Mouse (Mus musculus): ENCODE measurements around the gene Kank1. TPM values are rescaled to one million over a fixed set of nuclear protein-coding genes. Genes with fewer than 3 reads are reported as not detected.

Kank1 gene
- total RNA-seq, 2 experiments from 2014 or later = 35.2 to 38.2 TPM

DNA sequence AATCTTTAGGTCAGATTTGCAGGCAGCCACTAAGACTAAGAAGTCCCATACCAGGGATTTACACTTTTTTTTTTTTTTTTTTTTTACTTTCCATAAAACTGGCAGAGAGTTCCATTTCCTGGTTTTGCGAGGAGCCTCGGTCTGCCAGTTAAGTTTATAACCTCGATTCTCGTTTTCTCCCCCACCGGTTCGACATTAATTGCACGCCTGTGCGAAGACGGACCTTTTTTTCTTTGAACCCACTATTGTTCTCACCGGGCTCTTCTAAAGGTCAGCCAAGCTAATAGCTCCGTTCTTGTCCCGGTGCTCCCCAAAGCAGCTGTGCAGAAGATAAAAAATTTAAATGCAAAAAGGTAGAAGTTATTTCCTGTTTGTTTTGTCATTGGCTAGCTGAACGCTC, 12.5 kb downstream of the Kank1 start:
- intact Hi-C loops (cut with DNase I) = no loop called here
- no peak for DNase-seq

DNA sequence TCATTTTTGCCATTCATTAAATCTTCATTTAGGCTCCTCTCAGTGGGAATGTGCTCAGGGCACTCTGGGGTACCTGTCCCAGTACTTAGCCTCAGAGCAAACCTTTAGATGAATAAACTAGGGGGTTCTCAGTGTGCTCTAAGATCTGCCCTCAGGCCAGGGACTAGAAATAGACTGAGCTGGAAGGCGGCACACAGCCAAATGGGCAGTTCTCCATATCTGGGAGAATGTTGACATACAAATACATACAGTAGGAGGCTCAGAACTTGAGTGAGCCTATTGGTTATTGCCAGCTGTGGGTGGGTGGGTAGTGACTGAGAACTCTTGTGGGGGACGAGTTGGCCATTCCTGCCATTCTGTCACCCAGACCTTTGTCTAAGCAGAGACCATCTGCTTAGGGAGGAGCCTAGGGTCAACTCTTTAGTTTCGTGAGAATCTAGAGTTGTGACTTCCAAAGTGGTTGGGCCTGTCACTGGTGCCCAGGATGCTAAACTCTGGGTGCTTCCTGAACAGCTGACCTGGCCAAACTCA, 14.9 kb downstream of the Kank1 start:
- intact Hi-C loops (cut with DNase I) = no loop called here
- DNase-seq = peak; percentile 21 to 44

DNA sequence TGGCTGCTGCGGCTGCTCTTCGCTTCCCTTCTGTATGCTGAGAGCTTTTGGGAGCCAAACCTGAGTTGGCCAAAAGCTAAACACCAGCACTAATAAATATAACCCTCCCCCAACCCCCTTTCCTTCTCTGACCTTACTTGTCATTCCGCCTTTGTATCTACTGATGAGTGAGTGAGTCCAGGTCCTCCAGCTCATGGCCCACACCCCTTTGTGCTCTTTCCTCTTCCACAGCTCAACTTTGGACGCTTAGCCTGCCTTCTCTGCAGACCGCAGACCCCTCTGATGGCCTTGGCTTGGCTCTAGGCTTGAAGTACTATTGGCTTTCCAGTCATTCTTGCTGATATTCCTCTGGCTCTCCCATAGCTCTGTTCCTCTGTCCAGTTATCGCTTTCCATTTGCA, 16.4 kb downstream of the Kank1 start:
- intact Hi-C loops (cut with DNase I) = no loop called here
- DNase-seq = peak in 1 of 2 experiments; percentile 7

DNA sequence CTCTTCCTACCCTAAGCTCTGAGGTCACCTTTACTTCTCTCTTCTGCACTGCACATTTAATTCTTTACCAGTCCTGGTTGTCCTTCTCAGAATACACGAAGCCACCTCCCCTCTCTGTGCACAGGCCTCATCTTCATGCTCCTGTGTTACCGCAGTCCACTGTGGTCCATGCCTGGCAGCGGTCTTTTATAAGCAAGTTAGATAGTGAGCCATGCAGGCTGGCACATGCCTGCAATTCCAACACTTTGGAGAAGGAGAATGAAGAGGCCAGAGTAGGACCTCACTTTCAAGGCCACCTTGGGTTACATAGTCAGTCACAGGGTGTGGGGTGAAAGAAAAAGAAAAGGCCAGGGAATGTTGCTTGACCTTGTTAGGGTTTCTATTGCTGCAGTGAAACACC, 16.9 kb downstream of the Kank1 start:
- intact Hi-C loops (cut with DNase I) = no loop called here
- peak in 1 of 2 experiments; percentile 27 for DNase-seq

DNA sequence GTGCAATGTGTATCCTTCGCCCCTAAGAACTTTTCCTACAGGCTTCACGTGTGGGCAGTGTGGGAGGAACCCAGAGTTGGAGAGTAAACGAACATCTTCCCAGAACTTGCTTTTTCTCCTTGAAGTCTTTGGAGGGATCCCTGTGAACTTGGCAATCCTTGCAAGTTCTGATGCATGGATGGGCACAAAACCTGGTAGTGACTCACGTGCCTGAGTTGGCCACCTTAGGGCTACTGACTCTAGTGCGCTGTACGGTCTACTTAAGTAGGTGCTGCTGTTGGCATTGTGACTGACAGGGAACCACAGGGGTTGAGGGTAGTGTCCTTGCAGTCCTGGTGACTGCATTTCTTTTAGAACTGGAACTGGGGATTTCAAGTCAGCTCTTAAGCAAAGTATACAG, 21.5 kb downstream of the Kank1 start:
- no peak for DNase-seq
- intact Hi-C loops (cut with DNase I) = no loop called here

GRCm38 (mm10) chr19:25266181-25266580, 29.4 kb downstream of the Kank1 start:
- intact Hi-C loops (cut with DNase I) = no loop called here
- DNase-seq = no peak

- intact Hi-C loops (cut with DNase I) = no loop called here
Observed at GRCm38 (mm10) chr19:25267247-25267646, 30.5 kb downstream of the Kank1 start.

GRCm38 (mm10) chr19:25268532-25268931, 31.8 kb downstream of the Kank1 start:
- DNase-seq = peak; percentile 62 to 76
- intact Hi-C loops (cut with DNase I) = no loop called here

More at GRCm38 (mm10) chr19:25267247-25267646, 30.5 kb downstream of the Kank1 start:
- peak in 1 of 2 experiments; percentile 46 for DNase-seq

GRCm38 (mm10) chr19:25271591-25271990, 34.8 kb downstream of the Kank1 start:
- DNase-seq = no peak
- intact Hi-C loops (cut with DNase I) = no loop called here

- DNase-seq = peak in 1 of 2 experiments; percentile 63
- intact Hi-C loops (cut with DNase I) = no loop called here
Observed at GRCm38 (mm10) chr19:25273179-25273578, 36.4 kb downstream of the Kank1 start.

- intact Hi-C loops (cut with DNase I) = no loop called here
- peak in 1 of 2 experiments; percentile 40 for DNase-seq
Observed at GRCm38 (mm10) chr19:25276600-25277395, 40.0 kb downstream of the Kank1 start.

- peak in 1 of 2 experiments; percentile 11 for DNase-seq
- intact Hi-C loops (cut with DNase I) = no loop called here
Observed at GRCm38 (mm10) chr19:25277761-25278160, 41.0 kb downstream of the Kank1 start.

DNA sequence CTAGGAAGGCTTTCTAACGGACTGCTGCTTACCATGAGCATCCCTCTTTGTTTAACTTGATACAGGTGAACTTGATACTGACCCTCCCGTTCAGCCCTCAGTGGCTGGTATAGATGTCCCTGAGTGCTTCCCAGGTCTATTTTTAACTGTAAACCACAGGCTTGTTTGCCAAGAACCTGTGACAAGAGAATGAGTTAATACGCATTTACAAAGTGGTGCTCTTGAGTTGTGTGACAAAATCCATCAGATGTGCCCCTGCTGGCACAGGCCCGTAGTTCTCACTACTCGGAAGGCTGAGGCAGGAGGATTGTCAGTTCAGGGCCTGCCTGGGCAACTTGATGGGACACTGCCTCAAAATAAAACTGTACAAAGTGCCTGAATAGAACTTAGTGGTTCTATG, 42.8 kb downstream of the Kank1 start:
- intact Hi-C loops (cut with DNase I) = no loop called here
- peak in 1 of 2 experiments; percentile 6 for DNase-seq

DNA sequence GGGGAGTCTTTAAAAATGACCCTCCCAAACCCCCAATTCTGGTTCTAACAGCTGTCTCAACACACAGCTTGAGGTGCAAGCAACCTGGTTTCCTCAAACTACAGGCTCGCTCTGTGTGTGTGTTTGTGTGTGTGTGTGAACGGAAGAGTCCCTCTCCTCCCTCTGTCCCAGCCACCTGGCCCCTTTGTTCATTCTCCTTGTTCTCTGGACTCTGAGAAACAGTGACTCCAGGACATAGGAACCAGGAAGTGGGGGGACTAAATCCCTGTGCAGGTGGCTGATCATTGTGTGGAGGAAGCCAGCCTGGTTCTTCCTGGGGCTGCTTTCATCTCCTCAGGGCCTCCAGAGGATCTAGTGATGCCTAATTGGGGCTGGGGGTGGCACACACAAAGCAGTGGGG, 46.9 kb downstream of the Kank1 start:
- intact Hi-C loops (cut with DNase I) = no loop called here
- DNase-seq = no peak

DNA sequence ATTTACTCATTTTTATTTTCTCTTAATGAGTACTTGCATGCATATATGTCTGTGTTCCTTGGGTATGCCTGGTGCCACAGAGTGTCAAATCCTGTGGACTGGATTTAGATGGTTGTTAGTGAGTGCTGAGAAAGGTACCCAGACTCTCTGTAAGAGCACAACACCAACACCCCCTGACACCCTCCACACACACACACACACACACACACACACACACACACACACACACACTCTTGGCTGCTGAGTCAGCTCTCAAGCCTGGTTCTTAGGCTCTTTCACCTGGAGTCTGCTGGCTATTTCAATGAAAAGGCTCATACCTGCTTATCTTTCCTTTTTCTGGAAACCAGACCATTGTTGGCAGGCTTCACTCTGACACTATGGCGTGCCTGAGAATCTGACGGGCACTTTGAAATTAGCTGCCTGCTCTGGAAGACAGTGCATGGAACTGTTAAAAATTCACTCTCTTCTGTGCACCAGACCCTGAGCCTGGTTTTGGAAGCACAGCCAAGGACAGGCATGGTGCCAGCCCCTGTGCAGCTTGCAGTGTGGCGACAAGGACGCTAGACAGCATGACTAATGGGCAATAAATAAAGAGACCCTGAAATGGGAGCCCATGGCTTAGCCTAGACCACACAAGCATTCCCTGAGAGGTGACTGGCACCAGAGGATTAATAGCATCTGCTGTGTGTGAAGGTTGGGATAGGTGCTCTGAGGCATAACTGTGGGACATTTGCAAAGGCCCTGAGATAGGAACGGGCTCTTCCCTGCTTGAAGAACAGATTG, 49.2 kb downstream of the Kank1 start:
- peak; percentile 58 to 76 for DNase-seq
- intact Hi-C loops (cut with DNase I) = no loop called here

GRCm38 (mm10) chr19:25290991-25291520, 54.3 kb downstream of the Kank1 start:
- no peak for DNase-seq
- intact Hi-C loops (cut with DNase I) = no loop called here

- intact Hi-C loops (cut with DNase I) = no loop called here
- no peak for DNase-seq
Observed at GRCm38 (mm10) chr19:25295207-25295606, 58.4 kb downstream of the Kank1 start.

DNA sequence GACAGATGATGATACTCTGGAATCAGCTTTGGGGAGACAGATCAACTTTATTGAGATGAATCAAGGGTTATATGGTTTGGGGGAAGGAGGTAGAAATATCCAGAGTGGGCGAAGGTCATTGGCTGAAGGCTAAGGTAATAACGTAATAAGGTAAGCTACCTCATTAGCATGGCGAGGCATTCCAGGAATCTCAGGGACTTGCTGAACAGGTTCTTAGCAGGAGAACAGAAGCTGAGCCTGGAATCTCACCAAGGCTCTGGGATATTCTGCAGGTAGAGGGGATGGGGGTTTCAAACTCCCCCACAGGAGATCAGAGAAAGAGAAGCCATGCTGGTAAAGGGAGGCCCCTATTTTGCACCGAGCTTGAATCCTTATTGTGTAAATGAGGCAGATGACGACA, 60.5 kb downstream of the Kank1 start:
- no peak for DNase-seq
- intact Hi-C loops (cut with DNase I) = no loop called here

- intact Hi-C loops (cut with DNase I) = no loop called here
- no peak for DNase-seq
Observed at GRCm38 (mm10) chr19:25299852-25300670, 63.3 kb downstream of the Kank1 start.

- DNase-seq = no peak
- intact Hi-C loops (cut with DNase I) = no loop called here
Observed at GRCm38 (mm10) chr19:25301189-25301588, 64.4 kb downstream of the Kank1 start.

Measured in heart, postnatal 14 days (tissue).